Mouse (Mus musculus) kidney, postnatal 14 days (tissue): ENCODE data around the gene Fbxl13.

Source experiments
- DNase-seq: peaks from one replicate; pipeline ENCODE4 v3.0.0; 2022; ENCODE audit warnings: mixed read lengths

Fbxl13 gene

GRCm38 (mm10) chr5:21645439-21646132, at the start of gene Fbxl13, which contains the start of gene Armc10:
Fbxl13 (minus strand) TSS chr5:21645634.
Armc10 (plus strand) TSS chr5:21645813.
- DNase-seq = peak; percentile 93

GRCm38 (mm10) chr5:21694854-21695490, 49.5 kb upstream of the Fbxl13 start:
- no peak for DNase-seq

- DNase-seq = peak; percentile 39
These were observed 48.0 kb upstream of the Fbxl13 start for GRCm38 (mm10) chr5:21693372-21693870.

- DNase-seq = no peak
These were observed 46.8 kb upstream of the Fbxl13 start for GRCm38 (mm10) chr5:21692230-21692629.

GRCm38 (mm10) chr5:21687042-21687441, 41.6 kb upstream of the Fbxl13 start:
- no peak for DNase-seq

GRCm38 (mm10) chr5:21685001-21685400, 39.6 kb upstream of the Fbxl13 start:
- no peak for DNase-seq

- no peak for DNase-seq
These were observed 38.4 kb upstream of the Fbxl13 start for GRCm38 (mm10) chr5:21683811-21684210.

GRCm38 (mm10) chr5:21680940-21681339, 35.5 kb upstream of the Fbxl13 start:
- DNase-seq = no peak

- DNase-seq = no peak
These were observed 34.6 kb upstream of the Fbxl13 start for GRCm38 (mm10) chr5:21680029-21680428.

- DNase-seq = no peak
These were observed 32.9 kb upstream of the Fbxl13 start for GRCm38 (mm10) chr5:21678363-21678762.

GRCm38 (mm10) chr5:21677939-21678338, 32.5 kb upstream of the Fbxl13 start:
- DNase-seq = no peak

- no peak for DNase-seq
These were observed 30.1 kb upstream of the Fbxl13 start for GRCm38 (mm10) chr5:21675494-21675893.

GRCm38 (mm10) chr5:21675019-21675418, 29.6 kb upstream of the Fbxl13 start:
- DNase-seq = no peak

- no peak for DNase-seq
These were observed 28.3 kb upstream of the Fbxl13 start for GRCm38 (mm10) chr5:21673742-21674141.

GRCm38 (mm10) chr5:21672812-21673635, 27.6 kb upstream of the Fbxl13 start:
- DNase-seq = no peak

GRCm38 (mm10) chr5:21669307-21669706, 23.9 kb upstream of the Fbxl13 start:
- no peak for DNase-seq

GRCm38 (mm10) chr5:21667191-21668137, 22.0 kb upstream of the Fbxl13 start:
- DNase-seq = no peak

GRCm38 (mm10) chr5:21663081-21663480, 17.6 kb upstream of the Fbxl13 start:
- DNase-seq = no peak

GRCm38 (mm10) chr5:21660850-21661249, 15.4 kb upstream of the Fbxl13 start:
- no peak for DNase-seq

- peak; percentile 87 for DNase-seq
These were observed 13.4 kb upstream of the Fbxl13 start for GRCm38 (mm10) chr5:21658623-21659395.

GRCm38 (mm10) chr5:21658038-21658437, 12.6 kb upstream of the Fbxl13 start:
- no peak for DNase-seq
